Mouse (Mus musculus): ENCODE measurements at regions not wholly inside any gene's neighbourhood (a gene's known extent, or its start where the extent isn't known, plus 50 kb on each side); places are given as distances from the start of the nearest gene placed in this dataset.

- no peak for DNase-seq (ENCODE audit: inconsistent ontology term)
These were observed 59.2 kb downstream of the Marcks start for GRCm38 (mm10) chr10:37079535-37079934.

DNA sequence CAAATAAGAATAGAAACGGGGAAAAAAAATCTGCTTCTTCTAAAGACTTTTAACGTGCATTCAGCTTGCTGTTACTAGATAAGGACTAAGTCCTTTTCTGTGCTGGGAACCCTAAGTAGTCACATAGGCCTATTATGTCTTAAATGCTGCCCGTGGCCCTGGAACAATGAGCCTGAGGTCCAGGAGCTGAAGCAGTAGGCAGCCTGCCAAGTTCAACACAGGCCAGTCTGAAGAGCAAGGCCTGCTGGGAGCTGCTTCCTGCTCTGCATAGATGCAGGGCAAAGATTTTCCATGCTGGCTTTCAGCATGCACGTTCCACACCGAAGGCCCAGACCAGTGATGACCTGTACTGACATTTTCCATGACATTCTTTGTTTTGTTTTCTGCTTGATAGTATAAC is 60.3 kb downstream of the Marcks start:
- DNase-seq (ENCODE audit: inconsistent ontology term): peak; percentile 82

GRCm38 (mm10) chr10:37077741-37078140 is 61.0 kb downstream of the Marcks start:
- DNase-seq (ENCODE audit: inconsistent ontology term): no peak

- DNase-seq (ENCODE audit: inconsistent ontology term): peak; percentile 50
These were observed 65.9 kb downstream of the Marcks start for GRCm38 (mm10) chr10:37072834-37073233.

DNA sequence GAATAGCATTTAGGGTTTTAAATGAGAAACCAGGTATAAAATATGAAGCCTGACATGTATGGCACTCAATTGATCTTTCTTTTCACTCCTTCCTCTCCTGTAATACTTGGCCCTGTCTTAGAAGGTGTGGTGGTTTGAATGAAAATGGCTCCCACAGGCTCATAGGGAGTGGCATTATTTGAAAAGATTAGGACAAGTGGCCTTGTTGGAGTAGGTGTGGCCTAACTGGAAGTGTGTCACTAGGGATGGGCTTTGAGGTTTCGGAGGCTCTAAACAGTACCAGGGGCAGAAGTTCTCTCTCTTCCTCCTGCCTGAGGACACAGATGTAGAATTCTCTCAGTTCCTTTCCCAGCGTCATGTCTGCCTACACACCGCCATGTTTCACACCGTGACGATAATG is 66.7 kb downstream of the Marcks start:
- no peak for DNase-seq (ENCODE audit: inconsistent ontology term)

- DNase-seq (ENCODE audit: inconsistent ontology term): no peak
These were observed 67.3 kb downstream of the Marcks start for GRCm38 (mm10) chr10:37071420-37071819.
